Mouse (Mus musculus): Measurements from ENCODE around the gene Tiam1.

The Tiam1 gene

GRCm38 (mm10) chr16:89954114-89954513, 189.5 kb downstream of the Tiam1 start:
- no peak for DNase-seq (ENCODE audit: low spot score)

GRCm38 (mm10) chr16:89952821-89953220, 190.7 kb downstream of the Tiam1 start:
- no peak for DNase-seq (ENCODE audit: low spot score)

DNA sequence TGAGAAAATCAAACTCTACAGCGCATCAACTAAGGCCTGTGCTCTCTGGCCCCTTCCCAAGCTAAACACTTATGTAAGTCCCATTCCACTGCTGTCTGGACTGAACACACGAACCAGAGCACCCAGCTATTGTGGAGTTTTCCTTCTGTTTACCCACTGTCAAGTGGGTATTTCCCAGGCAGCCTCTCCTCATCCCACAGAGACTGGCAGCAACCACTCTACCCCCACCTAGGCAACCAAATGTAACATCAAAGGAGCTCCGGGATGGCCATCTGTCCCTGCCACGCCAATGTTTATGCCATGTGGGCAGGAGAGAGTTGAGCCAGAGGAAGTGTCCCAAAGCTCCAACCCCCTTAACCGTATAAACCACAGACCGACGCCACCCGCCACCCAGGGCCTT, 192.8 kb downstream of the Tiam1 start:
- DNase-seq (ENCODE audit: low spot score): no peak

GRCm38 (mm10) chr16:89950251-89950650, 193.3 kb downstream of the Tiam1 start:
- no peak for DNase-seq (ENCODE audit: low spot score)

DNA sequence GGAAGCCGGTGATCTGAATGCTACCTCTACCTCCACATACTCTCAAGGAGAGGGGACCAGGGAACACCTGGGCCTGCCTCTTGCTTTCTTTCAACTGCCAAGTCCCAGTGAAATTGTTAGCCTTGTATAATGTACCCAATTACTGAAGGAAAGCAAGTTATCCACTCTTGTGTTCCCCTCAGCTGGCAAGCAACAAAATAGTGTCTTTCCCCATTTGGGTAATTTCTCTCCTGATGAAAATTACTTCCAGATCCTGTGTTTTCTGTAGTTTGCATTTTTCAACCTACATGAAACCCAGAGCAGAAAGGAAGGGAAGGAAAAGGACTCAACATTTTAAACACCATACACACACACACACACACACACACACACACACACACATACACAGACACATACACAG, 195.5 kb downstream of the Tiam1 start:
- no peak for DNase-seq (ENCODE audit: low spot score)

- DNase-seq (ENCODE audit: low spot score): no peak
Measured at GRCm38 (mm10) chr16:89946816-89947215, 196.8 kb downstream of the Tiam1 start.

- no peak for DNase-seq (ENCODE audit: low spot score)
Measured at GRCm38 (mm10) chr16:89944604-89945283, 198.8 kb downstream of the Tiam1 start.

DNA sequence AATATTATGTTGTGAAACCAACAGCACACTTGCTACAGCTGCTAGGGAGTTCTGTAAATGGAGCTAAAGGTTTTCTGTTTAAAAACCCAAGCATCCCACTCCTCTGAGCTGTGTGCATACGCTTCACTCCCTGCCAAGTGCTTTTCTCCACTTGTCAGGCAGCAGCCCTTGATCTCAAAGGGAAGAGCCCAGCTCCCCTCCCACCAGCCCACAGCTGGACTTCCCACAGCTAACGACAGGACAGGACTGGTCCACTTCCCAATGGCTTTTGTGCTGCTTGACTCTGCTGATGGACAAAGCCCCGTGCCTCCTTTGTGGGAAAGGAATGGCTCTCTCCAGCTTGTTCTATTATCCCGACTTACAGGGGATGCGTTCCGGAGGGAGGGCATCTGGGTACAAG, 199.5 kb downstream of the Tiam1 start:
- no peak for DNase-seq (ENCODE audit: low spot score)

- no peak for DNase-seq (ENCODE audit: low spot score)
Measured at GRCm38 (mm10) chr16:89943267-89943971, 200.2 kb downstream of the Tiam1 start.

DNA sequence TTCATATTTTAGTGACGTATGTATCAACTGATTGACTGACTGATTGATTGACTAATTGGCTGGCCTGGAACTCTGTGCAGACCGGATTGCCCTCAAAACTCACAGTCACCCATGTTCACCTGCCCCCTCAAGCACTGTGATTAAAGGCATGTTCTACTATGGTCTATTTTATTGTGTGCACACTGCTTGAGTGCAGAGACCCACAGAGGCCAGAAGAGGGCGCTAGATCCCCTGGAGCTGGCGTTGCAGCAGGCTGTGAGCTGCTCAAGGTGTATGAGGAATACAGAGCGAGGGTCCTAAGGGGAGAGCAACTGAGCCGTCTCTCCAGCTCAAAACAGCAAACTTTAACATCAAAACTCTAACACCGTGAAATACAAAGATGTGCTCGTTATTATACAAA, 202.9 kb downstream of the Tiam1 start:
- DNase-seq (ENCODE audit: low spot score): no peak

- DNase-seq (ENCODE audit: low spot score): no peak
Measured at GRCm38 (mm10) chr16:89938277-89938676, 205.3 kb downstream of the Tiam1 start.

DNA sequence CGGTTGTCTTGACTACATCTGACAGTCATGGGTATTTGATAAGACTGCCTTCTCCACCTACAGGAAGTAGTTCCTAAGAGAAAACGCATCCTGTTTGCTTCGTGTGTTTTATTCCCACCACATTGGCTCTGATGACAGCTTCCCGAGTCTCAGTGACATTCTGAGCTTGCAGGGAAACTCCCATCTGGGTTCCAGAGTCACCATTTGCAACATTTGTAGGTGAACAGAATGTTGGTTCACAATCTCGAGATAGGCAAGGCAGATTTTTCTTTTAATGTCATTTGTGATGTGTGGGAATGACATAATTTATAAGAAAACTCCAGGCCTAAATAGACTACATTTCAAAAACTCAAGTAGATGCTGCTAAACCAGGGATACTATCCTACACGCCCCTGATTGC, 207.0 kb downstream of the Tiam1 start:
- DNase-seq (ENCODE audit: low spot score): no peak

DNA sequence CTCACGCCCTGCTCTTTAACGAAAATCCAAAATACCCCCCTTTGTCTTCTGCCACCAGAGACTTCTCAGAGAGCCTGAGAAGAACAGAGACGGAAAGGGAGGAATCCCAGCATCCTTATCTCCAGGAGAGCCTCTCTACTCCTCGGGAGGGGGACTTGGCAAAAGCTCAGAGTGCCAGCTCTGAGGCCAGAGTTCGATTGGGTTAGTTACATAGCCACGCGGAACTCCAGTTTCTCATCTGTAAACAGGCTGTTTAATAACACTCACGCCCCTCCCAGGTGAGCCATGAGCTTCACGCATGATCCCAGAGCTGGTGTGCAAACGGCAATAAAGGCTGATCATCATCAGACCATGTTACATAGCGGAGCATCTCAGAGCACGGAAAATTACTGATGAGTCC, 208.2 kb downstream of the Tiam1 start:
- no peak for DNase-seq (ENCODE audit: low spot score)

GRCm38 (mm10) chr16:89934616-89935015, 209.0 kb downstream of the Tiam1 start:
- no peak for DNase-seq (ENCODE audit: low spot score)

DNA sequence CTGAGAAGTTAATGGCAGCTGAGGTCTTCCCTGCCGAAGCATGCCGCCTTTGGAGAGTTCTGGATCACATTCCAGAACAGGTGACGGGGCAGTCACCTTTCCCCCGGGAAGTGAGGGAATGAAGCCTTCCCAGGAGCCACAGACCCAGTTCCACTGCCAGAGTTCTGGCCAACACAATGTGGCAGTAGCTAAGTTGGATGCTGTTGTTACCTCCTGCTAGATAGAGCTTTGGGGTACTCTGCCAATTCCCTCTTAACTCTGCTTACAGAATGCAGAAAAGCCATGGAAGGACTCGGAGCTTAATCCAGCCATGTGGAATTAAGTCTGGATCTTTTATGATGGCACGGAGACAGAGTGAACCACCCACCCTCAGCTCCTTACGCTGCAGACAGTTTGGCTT, 209.6 kb downstream of the Tiam1 start:
- DNase-seq (ENCODE audit: low spot score): no peak

- DNase-seq (ENCODE audit: low spot score): no peak
Measured at GRCm38 (mm10) chr16:89928611-89929010, 215.0 kb downstream of the Tiam1 start.

GRCm38 (mm10) chr16:89924249-89924890, 219.2 kb downstream of the Tiam1 start:
- DNase-seq (ENCODE audit: low spot score): no peak

GRCm38 (mm10) chr16:89923311-89923710, 220.3 kb downstream of the Tiam1 start:
- DNase-seq (ENCODE audit: low spot score): no peak

- no peak for DNase-seq (ENCODE audit: low spot score)
Measured at GRCm38 (mm10) chr16:89922458-89922857, 221.1 kb downstream of the Tiam1 start.

DNA sequence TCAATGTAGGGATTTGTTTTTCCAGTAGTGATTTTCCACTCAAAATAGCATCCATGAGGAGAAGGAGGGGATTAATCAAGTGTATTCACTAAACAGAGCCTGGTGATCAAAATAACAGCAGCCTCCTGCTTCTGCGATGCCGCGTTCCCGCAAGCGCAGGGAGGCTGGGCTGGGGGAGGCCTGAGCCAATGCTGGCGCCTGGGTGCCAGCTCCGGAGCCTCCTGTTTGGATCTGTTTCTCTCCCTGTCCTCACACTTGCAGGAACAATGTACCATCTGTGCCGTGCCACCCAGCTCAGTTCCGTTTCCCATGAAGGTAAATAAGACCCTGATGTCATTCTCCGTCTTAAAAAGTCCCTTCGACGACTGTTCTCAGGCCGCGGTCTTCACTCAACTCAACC, 222.2 kb downstream of the Tiam1 start:
- no peak for DNase-seq (ENCODE audit: low spot score)

DNA sequence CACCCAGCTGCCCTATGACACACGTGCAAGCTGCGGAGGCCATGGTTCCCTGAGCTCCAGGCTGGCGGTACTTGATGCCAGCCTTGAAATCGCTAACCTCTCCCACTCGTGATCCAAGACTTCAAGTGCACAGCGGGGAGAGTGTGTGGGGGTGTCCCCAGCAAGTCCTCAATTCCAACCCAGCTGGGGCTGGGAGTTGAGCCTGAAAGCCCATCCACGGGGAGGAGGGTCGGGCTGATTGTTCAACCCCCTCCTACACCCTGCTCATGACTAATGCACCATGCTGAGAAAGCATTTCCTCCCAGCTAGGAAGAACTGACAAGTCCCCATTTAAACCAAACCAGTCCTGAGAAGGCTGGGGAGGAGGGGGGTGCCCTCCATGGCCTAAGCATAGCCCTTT, 223.2 kb downstream of the Tiam1 start:
- no peak for DNase-seq (ENCODE audit: low spot score)

- DNase-seq (ENCODE audit: low spot score): no peak
Measured at GRCm38 (mm10) chr16:89917404-89917803, 226.2 kb downstream of the Tiam1 start.

DNA sequence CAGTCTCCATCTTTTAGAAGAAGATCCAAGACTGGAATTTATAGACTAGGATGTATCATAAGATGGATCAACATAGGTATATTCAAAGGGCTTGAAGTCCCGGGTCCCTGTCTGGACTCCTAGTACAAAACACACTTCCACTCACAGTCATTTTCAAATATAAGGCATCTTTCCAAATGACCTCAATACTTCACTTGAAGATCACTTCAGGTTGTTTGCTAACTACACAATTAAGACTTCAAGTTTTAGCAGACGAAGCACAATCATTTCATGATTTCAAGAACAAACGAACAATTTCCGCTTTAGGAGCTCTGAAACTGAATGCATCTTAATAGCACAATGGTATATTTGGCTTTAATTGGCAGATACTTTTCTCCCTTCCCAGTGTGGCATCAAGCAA, 228.6 kb downstream of the Tiam1 start:
- DNase-seq (ENCODE audit: low spot score): no peak

Data from urinary bladder, postnatal 10 days (tissue).